Comparison of ENCODE assay signal across 8 mouse cellular contexts in genomic region chr11:44665156-44665682, GRCm38 (mm10). TPM values are rescaled to one million over a fixed set of nuclear protein-coding genes. Genes with fewer than 3 reads are reported as not detected.
A peak's percentile ranks its signal among the peaks of the same experiment; 100 is the strongest.
DNase-seq lines count a peak whose midpoint lies in the region; ATAC-seq and TF ChIP-seq lines count a peak whose summit lies in the region.

No protein-coding gene starts in this region.

- peak overlapping the region; percentile 55 for H3K4me3 ChIP-seq in heart, embryonic 10.5 days
- H3K4me3 ChIP-seq in kidney, adult 2 months (ENCODE audit: insufficient read depth, low read depth, low read length) = peak overlapping the region; percentile 21; the same call in 1 of the 2 replicates
- H3K4me3 ChIP-seq in lung, embryonic 15.5 days = peak overlapping the region; percentile 24

- H3K36me3 ChIP-seq in heart, embryonic 10.5 days = no peaks in the 10 kb centered on the region
- H3K36me3 ChIP-seq in kidney, adult 2 months (ENCODE audit: control insufficient read depth, insufficient read depth, low read length) = no peaks in the 10 kb centered on the region
- no peaks in the 10 kb centered on the region for H3K36me3 ChIP-seq in lung, embryonic 15.5 days

- H3K27ac ChIP-seq in heart, embryonic 10.5 days = peak overlapping the region; percentile 87
- peak overlapping the region; percentile 27; the same call in 1 of the 2 replicates for H3K27ac ChIP-seq in kidney, adult 2 months (ENCODE audit: insufficient read depth, low read depth, low read length)
- no peak overlapping the region for H3K27ac ChIP-seq in lung, embryonic 15.5 days

- H3K9me3 ChIP-seq in heart, embryonic 10.5 days = no peaks in the 10 kb centered on the region
- no peaks in the 10 kb centered on the region for H3K9me3 ChIP-seq in lung, embryonic 15.5 days

- ATAC-seq in lung, embryonic 15.5 days (ENCODE audit: borderline replicate concordance, extremely low read depth, low FRiP score, low TSS enrichment) = peak; percentile 59; the same call in 1 of the 2 replicates

- peak overlapping the region; percentile 56 for H3K4me2 ChIP-seq in lung, embryonic 15.5 days

- intact Hi-C loops in left cerebral cortex, postnatal 14 days (cut with DNase I) = no loop called here

- H3K4me1 ChIP-seq in heart, embryonic 10.5 days = peaks cover 17% of the 10 kb centered on the region
- H3K4me1 ChIP-seq in kidney, adult 2 months (ENCODE audit: control insufficient read depth, insufficient read depth, low read length) = no peaks in the 10 kb centered on the region
- peaks cover 6% of the 10 kb centered on the region for H3K4me1 ChIP-seq in lung, embryonic 15.5 days

- TF ChIP-seq CTCF in kidney, adult 2 months (conservative IDR thresholded peaks at IDR 0.05; ENCODE audit: insufficient read depth, insufficient read length, low read depth, low read length) = no peak

- peak; percentile 14 to 16 for DNase-seq in left cerebral cortex, postnatal 14 days (ENCODE audit: low spot score in 2 of 2)
- DNase-seq in left cerebral cortex, adult 18-20 months (ENCODE audit: low spot score in 2 of 2) = no peak
- peak; percentile 73 for DNase-seq in embryo, embryonic 10 days (ENCODE audit: low spot score)
- peak; percentile 81 for DNase-seq in heart, embryonic 10.5 days (ENCODE audit: low spot score)
- peak; percentile 76 for DNase-seq in kidney, adult 2 months
- DNase-seq in spleen, adult 18-20 months = peak; percentile 25 to 35
- no peak for DNase-seq in urinary bladder, adult 18-20 months (ENCODE audit: low spot score in 2 of 2)

- WGBS in heart, embryonic 10.5 days = 2% methylated on average over 18 of the region's 18 CpGs
- WGBS in kidney, adult 2 months = 9% methylated on average over 18 of the region's 18 CpGs
- WGBS in lung, embryonic 15.5 days = 7% methylated on average over 18 of the region's 18 CpGs

- no peak overlapping the region for H3K9ac ChIP-seq in lung, embryonic 15.5 days

- H3K27me3 ChIP-seq in heart, embryonic 10.5 days (ENCODE audit: insufficient read depth, poor library complexity, severe bottlenecking) = no peaks in the 10 kb centered on the region
- no peaks in the 10 kb centered on the region; the same call in 1 of the 2 replicates for H3K27me3 ChIP-seq in kidney, adult 2 months (replicated peaks; ENCODE audit: control insufficient read depth, insufficient read depth, low read length)
- peaks cover 24% of the 10 kb centered on the region; the same call in 1 of the 2 replicates for H3K27me3 ChIP-seq in lung, embryonic 15.5 days

- no peak for TF ChIP-seq POLR2A in kidney, adult 2 months (IDR thresholded peaks at IDR 0.05; ENCODE audit: low read depth, low read length)

RNA-seq across cellular contexts. Expression of gene Ebf1, which starts 48.1 kb away (rescaled TPM):
- total RNA-seq in left cerebral cortex, postnatal 14 days (2021) = 1 to 10 TPM; 4.2 to 4.6 TPM
- total RNA-seq in left cerebral cortex, adult 18-20 months (2021) = 1 to 10 TPM; 3.6 to 4.7 TPM
- 7.6 and 17.9 TPM in 2 replicates for polyA plus RNA-seq in heart, embryonic 10.5 days (2016; fragmentation: Nextera tagmentation; extraction: Ambion mirVana)
- polyA plus RNA-seq in kidney, adult 2 months (2012; rRNA removed) = 11.9 and 12.2 TPM in 2 replicates
- polyA plus RNA-seq in lung, embryonic 15.5 days (2015; fragmentation: Nextera tagmentation; extraction: Ambion mirVana) = 10.5 and 12.4 TPM in 2 replicates

Comparison
In these comparisons a context has a peak if more than half of its experiments do, and no peak if none do; other contexts are left out.
1. DNase-seq: peak in left cerebral cortex, postnatal 14 days (2 of 2), embryo, embryonic 10 days (single experiment), heart, embryonic 10.5 days (single experiment), kidney, adult 2 months (single experiment) and spleen, adult 18-20 months (2 of 2); none in left cerebral cortex, adult 18-20 months (0 of 2) and urinary bladder, adult 18-20 months (0 of 2).
2. Peak in every context shown above with its lines, with median percentiles within 50 percentile points of each other: H3K4me3 ChIP-seq.